Mouse (Mus musculus): ENCODE measurements around the gene Fgd5. TPM values are rescaled to one million over a fixed set of nuclear protein-coding genes. Genes with fewer than 3 reads are reported as not detected.

Gene Fgd5
- total and polyA plus RNA-seq, 3 experiments: not detected

GRCm38 (mm10) chr6:92057768-92058167, 79.1 kb downstream of the Fgd5 start:
- H3K9me3 ChIP-seq (replicated peaks; ENCODE audit: low read length): no peaks in the 10 kb centered on the region
- no peak overlapping the region for H3K4me3 ChIP-seq (replicated peaks in 1 of 3; ENCODE audit: low read depth in 2 of 3, low read length in 2 of 3, poor library complexity in 1 of 3)
- in situ Hi-C loops (cut with MboI; ENCODE audit: low pct_ligation_motif_present, low pct_unique_long_range_greater_than_20kb, low sequenced_read_pairs) (loop anchor here (25.0 kb wide), 1 partner anchor 520 kb away; no protein-coding TSS in a partner anchor), dilution Hi-C loops (cut with MboI; ENCODE audit: extremely low pct_ligation_motif_present, extremely low pct_unique_long_range_greater_than_20kb, low sequenced_read_pairs) (no loop called here)
- no peaks in the 10 kb centered on the region for H3K79me2 ChIP-seq (replicated peaks; ENCODE audit: control insufficient read depth, extremely low read depth, insufficient read depth, poor library complexity, severe bottlenecking)
- H3K27ac ChIP-seq (ENCODE audit: insufficient read depth, low read depth): no peak overlapping the region
- H3K36me3 ChIP-seq (replicated peaks in 1 of 2; ENCODE audit: control insufficient read depth in 1 of 2, insufficient read depth in 1 of 2, low read length in 1 of 2): no peaks in the 10 kb centered on the region
- H3K9ac ChIP-seq (ENCODE audit: insufficient read depth, low read depth): no peak overlapping the region
- DNase-seq (ENCODE audit: extremely low read depth): peak; percentile 30
- H3K4me1 ChIP-seq (ENCODE audit: control insufficient read depth in 1 of 2, insufficient read depth in 2 of 2): no peaks in the 10 kb centered on the region
- H3K4me2 ChIP-seq (ENCODE audit: insufficient read depth, low read depth, poor library complexity, severe bottlenecking): no peak overlapping the region
- peaks cover 16% of the 10 kb centered on the region for H3K27me3 ChIP-seq (replicated peaks)
- no peak for TF ChIP-seq JUND (conservative IDR thresholded peaks at IDR 0.05; ENCODE audit: low read depth, low read length)
- peak; percentile 40 to 43; a peak in 3 of 4 replicates for TF ChIP-seq CTCF (conservative IDR thresholded peaks at IDR 0.05 in 1 of 2, IDR thresholded peaks at IDR 0.05 in 1 of 2; ENCODE audit: low read depth in 2 of 2, low read length in 2 of 2)

- no peak for DNase-seq (ENCODE audit: extremely low read depth)
- no peaks in the 10 kb centered on the region for H3K36me3 ChIP-seq (replicated peaks in 1 of 2; ENCODE audit: control insufficient read depth in 1 of 2, insufficient read depth in 1 of 2, low read length in 1 of 2)
- no peak overlapping the region for H3K9ac ChIP-seq (ENCODE audit: insufficient read depth, low read depth)
- H3K4me1 ChIP-seq (ENCODE audit: control insufficient read depth in 1 of 2, insufficient read depth in 2 of 2): peaks cover 0 to 7% of the 10 kb centered on the region in 2 experiments; a peak in 1 of 4 replicates
- H3K27ac ChIP-seq (ENCODE audit: insufficient read depth, low read depth): no peak overlapping the region
- peaks cover 5% of the 10 kb centered on the region for H3K27me3 ChIP-seq (replicated peaks)
- no peak overlapping the region for H3K4me3 ChIP-seq (replicated peaks in 1 of 3; ENCODE audit: low read depth in 2 of 3, low read length in 2 of 3, poor library complexity in 1 of 3)
- H3K9me3 ChIP-seq (replicated peaks; ENCODE audit: low read length): no peaks in the 10 kb centered on the region
- TF ChIP-seq MEF2A (IDR thresholded peaks at IDR 0.05; ENCODE audit: borderline replicate concordance, low read depth, low read length) (no peak), SMC3 (IDR thresholded peaks at IDR 0.05; ENCODE audit: low read depth, low read length) (no peak), GABPA (IDR thresholded peaks at IDR 0.05; ENCODE audit: insufficient replicate concordance, low read depth, low read length) (no peak), MAZ (IDR thresholded peaks at IDR 0.05; ENCODE audit: low read depth, low read length) (no peak)
- H3K4me2 ChIP-seq (ENCODE audit: insufficient read depth, low read depth, poor library complexity, severe bottlenecking): no peak overlapping the region
- dilution Hi-C loops (cut with MboI; ENCODE audit: extremely low pct_ligation_motif_present, extremely low pct_unique_long_range_greater_than_20kb, low sequenced_read_pairs) (no loop called here), in situ Hi-C loops (cut with MboI; ENCODE audit: low pct_ligation_motif_present, low pct_unique_long_range_greater_than_20kb, low sequenced_read_pairs) (loop anchor here (10.0 to 25.0 kb wide), 3 partner anchors 157 to 524 kb away; partner anchors contain the start of gene 4930590J08Rik)
- no peaks in the 10 kb centered on the region for H3K79me2 ChIP-seq (replicated peaks; ENCODE audit: control insufficient read depth, extremely low read depth, insufficient read depth, poor library complexity, severe bottlenecking)
Measured at GRCm38 (mm10) chr6:92061725-92062124, 83.0 kb downstream of the Fgd5 start.

- peaks cover 9% of the 10 kb centered on the region for H3K27me3 ChIP-seq (replicated peaks)
Measured at GRCm38 (mm10) chr6:92063452-92063851, 84.8 kb downstream of the Fgd5 start.

More at GRCm38 (mm10) chr6:92063452-92063851, 84.8 kb downstream of the Fgd5 start:
- DNase-seq (ENCODE audit: extremely low read depth): no peak
- in situ Hi-C loops (cut with MboI; ENCODE audit: low pct_ligation_motif_present, low pct_unique_long_range_greater_than_20kb, low sequenced_read_pairs): loop anchor here (10.0 to 25.0 kb wide), 3 partner anchors 159 to 526 kb away; partner anchors contain the start of gene 4930590J08Rik
- no peak overlapping the region for H3K4me2 ChIP-seq (ENCODE audit: insufficient read depth, low read depth, poor library complexity, severe bottlenecking)
- no peaks in the 10 kb centered on the region for H3K9me3 ChIP-seq (replicated peaks; ENCODE audit: low read length)
- dilution Hi-C loops (cut with MboI; ENCODE audit: extremely low pct_ligation_motif_present, extremely low pct_unique_long_range_greater_than_20kb, low sequenced_read_pairs): no loop called here
- no peak overlapping the region for H3K4me3 ChIP-seq (replicated peaks in 1 of 3; ENCODE audit: low read depth in 2 of 3, low read length in 2 of 3, poor library complexity in 1 of 3)
- no peaks in the 10 kb centered on the region for H3K36me3 ChIP-seq (replicated peaks in 1 of 2; ENCODE audit: control insufficient read depth in 1 of 2, insufficient read depth in 1 of 2, low read length in 1 of 2)
- peaks cover 0 to 10% of the 10 kb centered on the region in 2 experiments; a peak in 2 of 4 replicates for H3K4me1 ChIP-seq (ENCODE audit: control insufficient read depth in 1 of 2, insufficient read depth in 2 of 2)
- H3K79me2 ChIP-seq (replicated peaks; ENCODE audit: control insufficient read depth, extremely low read depth, insufficient read depth, poor library complexity, severe bottlenecking): no peaks in the 10 kb centered on the region
- H3K9ac ChIP-seq (ENCODE audit: insufficient read depth, low read depth): no peak overlapping the region
- TF ChIP-seq MAZ (IDR thresholded peaks at IDR 0.05; ENCODE audit: low read depth, low read length): no peak
- no peak for TF ChIP-seq CHD2 (IDR thresholded peaks at IDR 0.05; ENCODE audit: low read length)
- no peak for TF ChIP-seq RCOR1 (conservative IDR thresholded peaks at IDR 0.05; ENCODE audit: low read depth, low read length)
- TF ChIP-seq EP300 (IDR thresholded peaks at IDR 0.05; ENCODE audit: low read length): no peak
- TF ChIP-seq MXI1 (IDR thresholded peaks at IDR 0.05; ENCODE audit: low read depth, low read length): no peak
- TF ChIP-seq UBTF (IDR thresholded peaks at IDR 0.05; ENCODE audit: low read depth, low read length): no peak
- TF ChIP-seq BHLHE40 (IDR thresholded peaks at IDR 0.05; ENCODE audit: low read depth, low read length): no peak
- TF ChIP-seq MAX (IDR thresholded peaks at IDR 0.05; ENCODE audit: low read length): no peak
- TF ChIP-seq HCFC1 (IDR thresholded peaks at IDR 0.05; ENCODE audit: low read depth, low read length): no peak
- no peak for TF ChIP-seq CHD1 (IDR thresholded peaks at IDR 0.05; ENCODE audit: low read depth, low read length)
- no peak for TF ChIP-seq MAFK (IDR thresholded peaks at IDR 0.05; ENCODE audit: insufficient replicate concordance, low read length)
- TF ChIP-seq JUND (conservative IDR thresholded peaks at IDR 0.05; ENCODE audit: low read depth, low read length): no peak
- no peak for TF ChIP-seq MYC (IDR thresholded peaks at IDR 0.05; ENCODE audit: low read depth, low read length)
- no peak for TF ChIP-seq E2F4 (IDR thresholded peaks at IDR 0.05; ENCODE audit: insufficient replicate concordance, low read depth, low read length)
- no peak for TF ChIP-seq RAD21 (IDR thresholded peaks at IDR 0.05; ENCODE audit: low read depth, low read length)
- TF ChIP-seq POLR2AphosphoS2 (IDR thresholded peaks at IDR 0.05; ENCODE audit: low read depth, low read length): no peak
- TF ChIP-seq PAX5 (IDR thresholded peaks at IDR 0.05; ENCODE audit: low read length): no peak
- H3K27ac ChIP-seq (ENCODE audit: insufficient read depth, low read depth): no peak overlapping the region

All from CH12.LX (cell line).